Mouse (Mus musculus) testis, postnatal 14 days (tissue): ENCODE results near the gene Adcy2.

Source experiments
- DNase-seq: peaks from one replicate; pipeline ENCODE4 v3.0.0; 2021; ENCODE audit warnings: low spot score

Gene Adcy2

GRCm38 (mm10) chr13:68820858-68821579 lies 178.3 kb downstream of the Adcy2 start:
- peak; percentile 10 for DNase-seq

- no peak for DNase-seq
Measured at GRCm38 (mm10) chr13:68815704-68816477, 183.4 kb downstream of the Adcy2 start.

- no peak for DNase-seq
Measured at GRCm38 (mm10) chr13:68811185-68811584, 188.2 kb downstream of the Adcy2 start.

- no peak for DNase-seq
Measured at GRCm38 (mm10) chr13:68799777-68800176, 199.6 kb downstream of the Adcy2 start.

GRCm38 (mm10) chr13:68793286-68793685 lies 206.1 kb downstream of the Adcy2 start:
- DNase-seq, result peak; percentile 28

- DNase-seq, result no peak
Measured at GRCm38 (mm10) chr13:68787286-68788061, 211.9 kb downstream of the Adcy2 start.

GRCm38 (mm10) chr13:68783096-68783495 lies 216.2 kb downstream of the Adcy2 start:
- DNase-seq, result no peak

- DNase-seq, result no peak
Measured at GRCm38 (mm10) chr13:68778011-68778672, 221.2 kb downstream of the Adcy2 start.

GRCm38 (mm10) chr13:68773599-68774211 lies 225.6 kb downstream of the Adcy2 start:
- no peak for DNase-seq

GRCm38 (mm10) chr13:68768588-68768987 lies 230.8 kb downstream of the Adcy2 start:
- DNase-seq, result no peak

- no peak for DNase-seq
Measured at GRCm38 (mm10) chr13:68765896-68766578, 233.3 kb downstream of the Adcy2 start.

GRCm38 (mm10) chr13:68764614-68765013 lies 234.7 kb downstream of the Adcy2 start:
- DNase-seq, result no peak

- no peak for DNase-seq
Measured at GRCm38 (mm10) chr13:68749801-68750200, 249.5 kb downstream of the Adcy2 start.

GRCm38 (mm10) chr13:68749370-68749769 lies 250.0 kb downstream of the Adcy2 start:
- no peak for DNase-seq

GRCm38 (mm10) chr13:68745426-68745825 lies 253.9 kb downstream of the Adcy2 start:
- DNase-seq, result no peak

- no peak for DNase-seq
Measured at GRCm38 (mm10) chr13:68712661-68713060, 286.7 kb downstream of the Adcy2 start.

GRCm38 (mm10) chr13:68707296-68707747 lies 292.0 kb downstream of the Adcy2 start:
- DNase-seq, result no peak

GRCm38 (mm10) chr13:68684919-68685318 lies 314.4 kb downstream of the Adcy2 start:
- DNase-seq, result no peak

GRCm38 (mm10) chr13:68680429-68680828 lies 318.9 kb downstream of the Adcy2 start:
- no peak for DNase-seq

- no peak for DNase-seq
Measured at GRCm38 (mm10) chr13:68642786-68643185, 356.6 kb downstream of the Adcy2 start.

- DNase-seq, result no peak
Measured at GRCm38 (mm10) chr13:68627041-68627440, 372.3 kb downstream of the Adcy2 start.
